Mouse (Mus musculus): Measurements from ENCODE around the gene Pld6. TPM values are rescaled to one million over a fixed set of nuclear protein-coding genes. Genes with fewer than 3 reads are reported as not detected.

The Pld6 gene
- polyA plus RNA-seq, 1 experiment from 2014 or later, result 1.5 TPM

- Histone ChIP-seq H3K27ac (ENCODE audit: low read depth, low read length) (no peak overlapping the region), H3K36me3 (ENCODE audit: control insufficient read depth, insufficient read depth, low read length) (peaks cover 55% of the 10 kb centered on the region), H3K4me2 (ENCODE audit: low read length) (no peak overlapping the region), H3K27me3 (replicated peaks; ENCODE audit: control insufficient read depth, insufficient read depth, low read length) (no peaks in the 10 kb centered on the region), H3K9ac (ENCODE audit: low read length) (no peak overlapping the region), H3K4me3 (ENCODE audit: low read depth, low read length) (no peak overlapping the region), H3K4me1 (ENCODE audit: control insufficient read depth, insufficient read depth, low read length) (no peaks in the 10 kb centered on the region), H3K9me3 (replicated peaks; ENCODE audit: control insufficient read depth, low read length) (no peaks in the 10 kb centered on the region)
- WGBS, result 54% methylated on average over 9 of the region's 9 CpGs
- ATAC-seq, result no peak; the same call in 1 of the 2 replicates
- peak; percentile 56 for DNase-seq (ENCODE audit: low spot score)
Measured at GRCm38 (mm10) chr11:59778181-59778873, 9.1 kb downstream of the Pld6 start.

GRCm38 (mm10) chr11:59777259-59777658 is 10.2 kb downstream of the Pld6 start:
- DNase-seq (ENCODE audit: low spot score) (no peak), ATAC-seq (no peak)
- peaks cover 65% of the 10 kb centered on the region for H3K36me3 ChIP-seq (ENCODE audit: control insufficient read depth, insufficient read depth, low read length)
- no peaks in the 10 kb centered on the region for H3K4me1 ChIP-seq (ENCODE audit: control insufficient read depth, insufficient read depth, low read length)
- H3K4me2 ChIP-seq (ENCODE audit: low read length), result no peak overlapping the region
- no peaks in the 10 kb centered on the region for H3K9me3 ChIP-seq (replicated peaks; ENCODE audit: control insufficient read depth, low read length)
- no peaks in the 10 kb centered on the region for H3K27me3 ChIP-seq (replicated peaks; ENCODE audit: control insufficient read depth, insufficient read depth, low read length)
- WGBS, result 87% methylated on average over 5 of the region's 5 CpGs
- H3K4me3 ChIP-seq (ENCODE audit: low read depth, low read length), result no peak overlapping the region
- H3K27ac ChIP-seq (ENCODE audit: low read depth, low read length), result no peak overlapping the region
- no peak overlapping the region for H3K9ac ChIP-seq (ENCODE audit: low read length)

GRCm38 (mm10) chr11:59775435-59776148 is 11.9 kb downstream of the Pld6 start:
- H3K4me1 ChIP-seq (ENCODE audit: control insufficient read depth, insufficient read depth, low read length), result no peaks in the 10 kb centered on the region
- peaks cover 82% of the 10 kb centered on the region for H3K36me3 ChIP-seq (ENCODE audit: control insufficient read depth, insufficient read depth, low read length)
- no peak overlapping the region for H3K4me2 ChIP-seq (ENCODE audit: low read length)
- no peaks in the 10 kb centered on the region for H3K27me3 ChIP-seq (replicated peaks; ENCODE audit: control insufficient read depth, insufficient read depth, low read length)
- WGBS, result 87% methylated on average over 13 of the region's 13 CpGs
- DNase-seq (ENCODE audit: low spot score) (no peak), ATAC-seq (no peak)
- no peaks in the 10 kb centered on the region for H3K9me3 ChIP-seq (replicated peaks; ENCODE audit: control insufficient read depth, low read length)
- no peak overlapping the region for H3K9ac ChIP-seq (ENCODE audit: low read length)
- no peak overlapping the region for H3K27ac ChIP-seq (ENCODE audit: low read depth, low read length)
- H3K4me3 ChIP-seq (ENCODE audit: low read depth, low read length), result no peak overlapping the region

GRCm38 (mm10) chr11:59774522-59774921 is 12.9 kb downstream of the Pld6 start:
- no peaks in the 10 kb centered on the region for H3K9me3 ChIP-seq (replicated peaks; ENCODE audit: control insufficient read depth, low read length)
- H3K27me3 ChIP-seq (replicated peaks; ENCODE audit: control insufficient read depth, insufficient read depth, low read length), result no peaks in the 10 kb centered on the region
- peaks cover 90% of the 10 kb centered on the region for H3K36me3 ChIP-seq (ENCODE audit: control insufficient read depth, insufficient read depth, low read length)
- no peaks in the 10 kb centered on the region for H3K4me1 ChIP-seq (ENCODE audit: control insufficient read depth, insufficient read depth, low read length)
- 93% methylated on average over 4 of the region's 4 CpGs for WGBS
- no peak overlapping the region for H3K27ac ChIP-seq (ENCODE audit: low read depth, low read length)
- no peak for ATAC-seq
- H3K4me3 ChIP-seq (ENCODE audit: low read depth, low read length), result no peak overlapping the region
- H3K9ac ChIP-seq (ENCODE audit: low read length), result no peak overlapping the region
- DNase-seq (ENCODE audit: low spot score), result no peak
- no peak overlapping the region for H3K4me2 ChIP-seq (ENCODE audit: low read length)

- H3K4me2 ChIP-seq (ENCODE audit: low read length), result no peak overlapping the region
- H3K9me3 ChIP-seq (replicated peaks; ENCODE audit: control insufficient read depth, low read length), result no peaks in the 10 kb centered on the region
- H3K4me3 ChIP-seq (ENCODE audit: low read depth, low read length), result no peak overlapping the region
- ATAC-seq (no peak), DNase-seq (ENCODE audit: low spot score) (no peak)
- H3K27ac ChIP-seq (ENCODE audit: low read depth, low read length), result no peak overlapping the region
- no peak overlapping the region for H3K9ac ChIP-seq (ENCODE audit: low read length)
- H3K27me3 ChIP-seq (replicated peaks; ENCODE audit: control insufficient read depth, insufficient read depth, low read length), result no peaks in the 10 kb centered on the region
- peaks cover 97% of the 10 kb centered on the region for H3K36me3 ChIP-seq (ENCODE audit: control insufficient read depth, insufficient read depth, low read length)
- no peaks in the 10 kb centered on the region for H3K4me1 ChIP-seq (ENCODE audit: control insufficient read depth, insufficient read depth, low read length)
- WGBS, result 90% methylated on average over 4 of the region's 4 CpGs
Measured at GRCm38 (mm10) chr11:59772902-59773301, 14.5 kb downstream of the Pld6 start.

GRCm38 (mm10) chr11:59772291-59772690 is 15.2 kb downstream of the Pld6 start:
- DNase-seq (ENCODE audit: low spot score), result no peak
- no peak for ATAC-seq
- 95% methylated on average over 2 of the region's 2 CpGs for WGBS
- H3K9me3 ChIP-seq (replicated peaks; ENCODE audit: control insufficient read depth, low read length), result no peaks in the 10 kb centered on the region
- no peaks in the 10 kb centered on the region for H3K27me3 ChIP-seq (replicated peaks; ENCODE audit: control insufficient read depth, insufficient read depth, low read length)
- H3K4me3 ChIP-seq (ENCODE audit: low read depth, low read length), result no peak overlapping the region
- H3K36me3 ChIP-seq (ENCODE audit: control insufficient read depth, insufficient read depth, low read length), result peaks cover 98% of the 10 kb centered on the region
- H3K27ac ChIP-seq (ENCODE audit: low read depth, low read length), result no peak overlapping the region
- no peaks in the 10 kb centered on the region for H3K4me1 ChIP-seq (ENCODE audit: control insufficient read depth, insufficient read depth, low read length)
- H3K9ac ChIP-seq (ENCODE audit: low read length), result no peak overlapping the region
- no peak overlapping the region for H3K4me2 ChIP-seq (ENCODE audit: low read length)

- H3K9ac ChIP-seq (ENCODE audit: low read length), result no peak overlapping the region
- H3K9me3 ChIP-seq (replicated peaks; ENCODE audit: control insufficient read depth, low read length), result no peaks in the 10 kb centered on the region
- ATAC-seq, result no peak
- no peak overlapping the region for H3K4me3 ChIP-seq (ENCODE audit: low read depth, low read length)
- 88% methylated on average over 7 of the region's 7 CpGs for WGBS
- no peaks in the 10 kb centered on the region for H3K4me1 ChIP-seq (ENCODE audit: control insufficient read depth, insufficient read depth, low read length)
- H3K27ac ChIP-seq (ENCODE audit: low read depth, low read length), result no peak overlapping the region
- no peak overlapping the region for H3K4me2 ChIP-seq (ENCODE audit: low read length)
- no peak for DNase-seq (ENCODE audit: low spot score)
- peaks cover 96% of the 10 kb centered on the region for H3K36me3 ChIP-seq (ENCODE audit: control insufficient read depth, insufficient read depth, low read length)
- no peaks in the 10 kb centered on the region for H3K27me3 ChIP-seq (replicated peaks; ENCODE audit: control insufficient read depth, insufficient read depth, low read length)
Measured at GRCm38 (mm10) chr11:59770753-59771152, 16.7 kb downstream of the Pld6 start.

GRCm38 (mm10) chr11:59769738-59770137 is 17.7 kb downstream of the Pld6 start:
- Histone ChIP-seq H3K36me3 (ENCODE audit: control insufficient read depth, insufficient read depth, low read length) (peaks cover 98% of the 10 kb centered on the region), H3K27me3 (replicated peaks; ENCODE audit: control insufficient read depth, insufficient read depth, low read length) (no peaks in the 10 kb centered on the region), H3K4me1 (ENCODE audit: control insufficient read depth, insufficient read depth, low read length) (no peaks in the 10 kb centered on the region), H3K4me2 (ENCODE audit: low read length) (no peak overlapping the region), H3K4me3 (ENCODE audit: low read depth, low read length) (no peak overlapping the region), H3K27ac (ENCODE audit: low read depth, low read length) (no peak overlapping the region), H3K9ac (ENCODE audit: low read length) (no peak overlapping the region), H3K9me3 (replicated peaks; ENCODE audit: control insufficient read depth, low read length) (no peaks in the 10 kb centered on the region)
- WGBS, result 89% methylated on average over 6 of the region's 6 CpGs
- DNase-seq (ENCODE audit: low spot score) (no peak), ATAC-seq (no peak)

- H3K36me3 ChIP-seq (ENCODE audit: control insufficient read depth, insufficient read depth, low read length), result peaks cover 98% of the 10 kb centered on the region
- ATAC-seq (no peak), DNase-seq (ENCODE audit: low spot score) (no peak)
- H3K4me2 ChIP-seq (ENCODE audit: low read length), result no peak overlapping the region
- 91% methylated on average over 2 of the region's 2 CpGs for WGBS
- no peaks in the 10 kb centered on the region for H3K27me3 ChIP-seq (replicated peaks; ENCODE audit: control insufficient read depth, insufficient read depth, low read length)
- H3K4me1 ChIP-seq (ENCODE audit: control insufficient read depth, insufficient read depth, low read length), result no peaks in the 10 kb centered on the region
- H3K9ac ChIP-seq (ENCODE audit: low read length), result no peak overlapping the region
- no peak overlapping the region for H3K4me3 ChIP-seq (ENCODE audit: low read depth, low read length)
- H3K27ac ChIP-seq (ENCODE audit: low read depth, low read length), result no peak overlapping the region
- no peaks in the 10 kb centered on the region for H3K9me3 ChIP-seq (replicated peaks; ENCODE audit: control insufficient read depth, low read length)
Measured at GRCm38 (mm10) chr11:59769307-59769706, 18.1 kb downstream of the Pld6 start.
